Mouse (Mus musculus) gastrocnemius, postnatal 4 days (tissue): ENCODE measurements around the gene Olfr1155. TPM values are rescaled to one million over a fixed set of nuclear protein-coding genes. Genes with fewer than 3 reads are reported as not detected.

ENCODE experiments used
- DNase-seq, 2 experiments: peaks; one replicate each; pipeline ENCODE4 v3.0.0; 2021 to 2022; ENCODE audit warnings: low spot score in 2 of 2, mixed read lengths in 2 of 2
- long read RNA-seq, 2 experiments: library from polyadenylated mRNA; stranded (forward); transcript quantifications; one replicate each; pipeline ENCODE4 v2.0.0; 2021
- total RNA-seq, 2 experiments: library from RNA; stranded (reverse); gene quantifications; 2 replicates each; pipeline ENCODE4 v1.2.3; 2021

Olfr1155 gene
- total RNA-seq = not detected
- long read RNA-seq, experiment 1 = 0 reads
- long read RNA-seq, experiment 2 = 0 reads

- no peak for DNase-seq
These were observed at the start of gene Olfr1155 for GRCm38 (mm10) chr2:87945037-87945436. Gene Olfr1155 (minus strand): TSS chr2:87945137.

- DNase-seq = no peak
These were observed 44.9 kb upstream of the Olfr1155 start, which contains the start of gene Olfr1158 for GRCm38 (mm10) chr2:87989813-87990212. Gene Olfr1158 (plus strand): TSS chr2:87990113.

DNA sequence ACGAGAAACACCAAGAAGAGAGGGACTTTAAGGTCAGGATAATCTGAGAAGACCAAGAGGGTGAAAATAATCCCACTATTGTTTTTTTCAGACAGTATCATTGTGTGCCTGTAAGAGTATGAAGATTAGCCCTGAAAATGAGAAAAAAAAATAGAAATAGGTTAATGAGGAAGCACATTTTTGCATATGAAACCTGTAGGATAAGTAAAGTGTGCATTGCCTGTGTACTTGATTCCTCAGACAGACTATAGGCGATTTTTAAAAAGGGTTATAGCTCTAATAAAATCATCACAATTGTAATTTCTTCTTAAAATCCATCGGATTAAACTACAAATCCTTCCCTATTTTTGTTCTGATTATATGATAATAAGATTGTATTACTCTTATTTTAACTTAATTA is 29.6 kb upstream of the Olfr1155 start, which contains the start of gene Olfr74:
Olfr74 (minus strand) TSS at position 101 of the 400 bp plus-strand sequence.
- no peak for DNase-seq

DNA sequence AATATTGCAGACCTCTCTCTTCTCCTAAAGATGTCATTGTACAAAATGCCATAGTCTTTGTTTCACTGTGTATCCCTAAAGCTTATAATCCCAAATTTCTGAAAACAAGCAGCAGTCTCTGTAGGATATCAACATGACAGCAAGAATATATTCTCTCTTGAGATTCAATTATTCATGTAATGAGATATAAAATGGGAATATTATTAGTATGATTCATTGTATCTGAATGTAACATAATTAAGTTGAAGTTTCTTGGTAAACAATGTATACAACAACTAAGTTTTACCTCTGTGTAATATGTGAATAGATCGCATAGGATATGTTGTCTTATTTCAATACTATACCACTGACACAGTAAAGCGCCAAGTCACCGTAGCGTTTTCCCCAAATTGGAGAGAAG is 23.3 kb upstream of the Olfr1155 start, which contains the start of gene Olfr1157:
Olfr1157 (minus strand) TSS at position 101 of the 400 bp plus-strand sequence.
- no peak for DNase-seq

GRCm38 (mm10) chr2:87953000-87953399 is 8.1 kb upstream of the Olfr1155 start, which contains the start of gene Olfr1156:
Gene Olfr1156 (minus strand): TSS chr2:87953100.
- no peak for DNase-seq

DNA sequence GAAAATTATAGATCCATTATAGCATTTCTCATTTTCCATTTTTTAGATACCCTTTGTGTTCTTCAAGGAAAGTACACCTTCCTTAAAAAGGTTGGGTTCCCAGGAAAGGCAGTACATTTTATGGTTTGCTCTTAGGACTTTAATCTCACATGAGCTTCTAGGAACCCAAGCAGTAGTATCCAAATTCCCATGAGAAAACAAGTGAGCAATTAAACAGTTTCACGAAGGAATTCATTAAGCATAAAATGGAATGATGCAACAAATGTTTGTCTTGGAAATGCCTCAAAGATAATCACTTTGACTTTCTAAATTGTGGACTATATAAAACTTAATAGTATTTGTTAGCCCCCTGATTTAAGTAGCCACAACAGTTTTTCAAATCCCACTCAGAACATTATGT is 39.9 kb downstream of the Olfr1155 start, which contains the start of gene Olfr1154:
Olfr1154 (minus strand) TSS at position 101 of the 400 bp plus-strand sequence.
- no peak for DNase-seq

DNA sequence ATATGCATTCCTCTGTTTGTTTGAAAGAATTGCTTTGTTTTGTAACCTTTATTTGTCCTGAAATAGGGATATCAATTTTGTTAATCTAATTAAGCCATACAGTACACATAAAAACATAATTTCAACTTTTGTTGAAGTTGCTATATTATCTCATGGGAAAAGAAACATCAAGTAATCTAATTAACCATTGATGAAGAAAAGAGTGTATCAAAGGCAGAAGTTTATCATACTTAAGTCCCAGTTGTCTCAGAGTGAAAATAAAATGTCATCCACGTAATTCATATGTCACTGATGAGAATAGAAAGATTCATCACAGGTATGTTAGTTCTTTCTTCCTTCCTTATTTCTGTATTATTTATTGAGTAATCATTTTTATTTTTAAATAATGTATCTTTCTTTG is 50.3 kb downstream of the Olfr1155 start, which contains the start of gene Olfr1153:
Olfr1153 (plus strand) TSS at position 301 of the 400 bp plus-strand sequence.
- DNase-seq = no peak

Other genes starting within 250 kb of the Olfr1155 start
- not detected for gene Olfr1137, start 232.0 kb downstream of the Olfr1155 start, total RNA-seq
- not detected for gene Olfr1138, start 205.2 kb downstream of the Olfr1155 start, total RNA-seq
- gene Olfr1140, start 201.4 kb downstream of the Olfr1155 start, total RNA-seq = not detected
- not detected for gene Olfr1141, start 191.1 kb downstream of the Olfr1155 start, total RNA-seq
- not detected for gene Olfr152, start 165.7 kb downstream of the Olfr1155 start, total RNA-seq
- not detected for gene Olfr1143, start 144.5 kb downstream of the Olfr1155 start, total RNA-seq
- gene Olfr1145, start 135.3 kb downstream of the Olfr1155 start, total RNA-seq = not detected
- gene Olfr1148, start 114.6 kb downstream of the Olfr1155 start, total RNA-seq = not detected
- not detected for gene Olfr1150-ps1, start 101.1 kb downstream of the Olfr1155 start, total RNA-seq
- not detected for gene Olfr1151, start 89.3 kb downstream of the Olfr1155 start, total RNA-seq
- not detected for gene Olfr1152, start 78.6 kb downstream of the Olfr1155 start, total RNA-seq
- gene Olfr1153, start 50.2 kb downstream of the Olfr1155 start, total RNA-seq = not detected
- gene Olfr1154, start 40.0 kb downstream of the Olfr1155 start, total RNA-seq = not detected
- not detected for gene Olfr1156, start 8.0 kb upstream of the Olfr1155 start, total RNA-seq
- gene Olfr1157, start 23.2 kb upstream of the Olfr1155 start, total RNA-seq = not detected
- gene Olfr74, start 29.5 kb upstream of the Olfr1155 start, total RNA-seq = not detected
- gene Olfr1158, start 45.0 kb upstream of the Olfr1155 start, total RNA-seq = not detected
- not detected for gene Olfr1160, start 63.1 kb upstream of the Olfr1155 start, total RNA-seq
- not detected for gene Olfr1161, start 77.6 kb upstream of the Olfr1155 start, total RNA-seq
- not detected for gene Olfr73, start 92.6 kb upstream of the Olfr1155 start, total RNA-seq
- gene Olfr1162, start 106.0 kb upstream of the Olfr1155 start, total RNA-seq = not detected
- gene Olfr1163, start 126.7 kb upstream of the Olfr1155 start, total RNA-seq = not detected
- not detected for gene Olfr1164, start 148.8 kb upstream of the Olfr1155 start, total RNA-seq
- not detected for gene Olfr1166, start 183.1 kb upstream of the Olfr1155 start, total RNA-seq
- gene Olfr1167, start 210.1 kb upstream of the Olfr1155 start, total RNA-seq = not detected
- gene Olfr1168, start 236.7 kb upstream of the Olfr1155 start, total RNA-seq = not detected